Mouse (Mus musculus): ENCODE results near the gene Syvn1.

The Syvn1 gene

DNA sequence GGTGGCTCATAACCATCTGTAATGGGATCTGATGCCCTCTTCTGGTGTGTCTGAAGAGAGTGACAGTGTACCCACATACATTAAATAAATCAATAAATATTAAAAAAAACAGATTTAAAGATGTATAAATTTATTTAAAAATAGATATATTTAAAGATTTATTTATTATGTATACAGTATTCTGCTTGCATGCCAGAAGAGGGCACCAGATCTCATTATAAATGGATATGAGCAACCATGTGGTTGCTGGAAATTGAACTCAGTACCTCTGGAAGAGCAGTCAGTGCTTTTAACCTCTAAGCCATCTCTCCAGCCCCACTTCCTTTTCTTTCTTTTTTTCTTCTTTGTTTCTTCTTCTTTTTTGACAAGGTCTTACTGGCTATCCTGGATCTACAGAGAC lies 6.4 kb upstream of the Syvn1 start:
- no peak for DNase-seq (ENCODE audit: low read depth, low spot score)

DNA sequence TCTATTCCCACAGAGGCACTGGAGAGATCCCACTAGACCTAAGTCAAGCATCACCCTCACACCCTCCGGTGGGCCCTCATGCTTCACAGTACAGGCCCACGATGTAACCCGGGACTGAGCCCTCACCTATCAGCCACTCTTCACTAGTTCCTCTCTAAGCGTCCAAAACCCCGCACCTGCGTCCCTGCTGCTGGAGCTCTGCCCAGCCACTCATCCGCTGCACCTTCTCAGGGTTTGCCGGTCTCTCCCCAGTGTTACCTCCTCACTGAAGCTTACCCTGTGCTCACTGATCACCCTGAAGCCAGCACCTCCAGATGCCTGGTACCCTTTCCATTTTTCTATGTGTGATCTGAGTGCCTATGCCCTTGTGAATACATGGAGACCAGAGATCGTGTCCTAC lies 4.1 kb upstream of the Syvn1 start:
- no peak for DNase-seq (ENCODE audit: low read depth, low spot score)

DNA sequence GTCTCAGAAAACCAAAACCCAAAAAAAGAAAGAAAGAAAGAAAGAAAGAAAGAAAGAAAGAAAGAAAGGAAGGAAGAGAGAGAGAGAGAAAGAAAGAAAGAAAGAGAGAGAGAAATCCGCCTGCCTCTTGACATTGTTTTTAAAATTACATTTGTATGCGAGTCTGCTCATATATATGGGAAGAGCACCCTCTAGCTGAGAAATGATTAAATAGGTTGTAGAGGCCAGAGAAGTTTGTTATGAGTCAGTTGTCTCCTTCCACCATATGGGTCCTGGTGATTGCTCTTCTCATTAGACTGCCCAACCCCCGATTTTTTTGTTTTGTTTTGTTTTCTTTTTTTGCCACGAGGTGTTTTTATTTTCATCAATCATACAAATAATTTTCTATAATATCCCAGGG lies 2.3 kb upstream of the Syvn1 start:
- peak; percentile 61 for DNase-seq (ENCODE audit: low read depth, low spot score)

DNA sequence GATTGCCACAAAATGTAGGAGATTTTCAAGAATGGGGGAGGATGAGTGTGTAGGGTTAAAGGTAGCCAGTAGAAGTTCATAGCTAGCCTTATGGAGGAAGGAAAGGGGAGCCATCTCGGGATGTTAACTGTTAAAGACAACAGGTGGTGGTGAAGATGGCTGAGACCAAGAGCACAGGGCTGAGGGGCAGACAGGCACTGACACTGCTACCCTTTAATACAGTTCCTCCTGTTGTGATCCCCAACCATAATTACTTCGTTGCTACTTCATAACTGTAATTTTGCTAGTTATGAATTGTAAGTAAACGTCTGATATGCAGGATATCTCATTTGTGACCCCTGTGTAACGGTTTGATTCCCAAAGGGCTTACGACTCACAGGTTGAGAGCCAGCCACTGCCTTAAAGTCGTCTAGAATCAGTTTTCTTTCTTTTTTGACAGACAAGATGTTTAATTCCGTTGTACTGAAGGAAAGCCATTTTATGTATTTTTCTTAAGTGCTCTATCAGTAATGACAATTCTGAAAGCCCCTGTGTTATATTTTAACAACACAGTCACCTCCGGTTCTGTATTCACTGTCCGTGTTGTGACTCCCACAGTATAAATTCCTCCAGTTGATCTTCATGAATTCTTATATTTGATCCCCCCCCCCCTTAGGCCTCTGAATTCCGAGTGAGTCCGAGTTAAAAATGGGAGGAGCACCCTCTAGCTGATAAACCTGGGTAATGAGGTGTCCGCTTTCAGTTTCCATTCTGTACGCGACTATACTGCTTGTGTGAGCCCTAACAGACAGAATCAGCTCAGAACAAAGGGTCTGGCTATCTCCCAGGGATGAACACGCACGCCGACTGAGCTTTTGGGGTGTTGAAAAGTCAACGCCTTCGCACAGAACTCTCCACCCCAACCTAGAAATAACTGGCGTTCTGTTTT lies 746 bp upstream of the Syvn1 start:
- peak; percentile 75 for DNase-seq (ENCODE audit: low read depth, low spot score)

DNA sequence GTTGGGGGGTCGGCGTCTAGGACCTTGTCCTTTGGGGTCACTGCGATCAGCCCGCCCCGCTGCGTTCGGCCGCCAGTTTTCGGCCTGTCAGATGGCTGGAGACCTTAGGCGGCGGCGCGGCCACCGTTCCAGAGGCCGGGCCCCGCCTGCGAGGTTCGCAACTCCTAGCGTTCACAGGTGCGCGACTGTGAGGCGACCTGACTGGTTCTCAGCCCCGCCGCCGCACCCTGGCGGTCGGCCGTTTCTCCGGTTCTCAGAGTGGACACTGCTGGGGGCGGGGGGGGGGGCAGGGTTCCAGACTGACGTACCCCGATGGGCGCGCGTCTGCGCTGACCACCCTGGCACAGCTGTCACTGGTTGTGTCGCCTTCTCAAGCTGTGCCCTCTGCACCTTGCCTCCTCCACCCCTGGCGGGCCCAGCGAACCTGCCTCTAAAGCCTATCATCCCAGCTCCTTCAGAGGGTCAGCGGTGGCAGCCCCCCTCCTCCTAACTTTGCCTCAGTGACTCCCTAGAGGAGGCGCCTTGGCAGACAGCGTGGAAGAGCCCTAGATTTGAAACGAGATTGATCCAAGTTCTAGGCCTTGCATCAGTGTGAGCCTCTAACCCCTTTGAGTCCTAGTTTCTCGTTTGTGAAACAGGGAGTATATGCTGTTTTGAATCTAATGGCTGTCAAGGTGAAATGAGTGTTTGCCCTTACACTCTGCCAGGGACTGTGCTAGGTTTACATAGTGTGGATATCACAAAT lies 950 bp downstream of the Syvn1 start:
- DNase-seq (ENCODE audit: low read depth, low spot score): no peak

DNA sequence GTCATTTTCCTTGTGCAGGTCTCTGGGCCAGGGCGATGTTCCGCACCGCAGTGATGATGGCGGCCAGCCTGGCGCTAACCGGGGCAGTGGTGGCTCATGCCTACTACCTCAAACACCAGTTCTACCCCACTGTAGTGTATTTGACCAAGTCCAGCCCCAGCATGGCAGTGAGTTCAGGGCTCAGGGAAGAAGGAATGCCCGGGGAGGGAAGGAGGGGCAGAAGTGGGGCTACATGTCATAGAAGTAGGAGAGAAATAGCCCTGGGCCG lies 1.5 kb downstream of the Syvn1 start:
- DNase-seq (ENCODE audit: low read depth, low spot score): no peak

DNA sequence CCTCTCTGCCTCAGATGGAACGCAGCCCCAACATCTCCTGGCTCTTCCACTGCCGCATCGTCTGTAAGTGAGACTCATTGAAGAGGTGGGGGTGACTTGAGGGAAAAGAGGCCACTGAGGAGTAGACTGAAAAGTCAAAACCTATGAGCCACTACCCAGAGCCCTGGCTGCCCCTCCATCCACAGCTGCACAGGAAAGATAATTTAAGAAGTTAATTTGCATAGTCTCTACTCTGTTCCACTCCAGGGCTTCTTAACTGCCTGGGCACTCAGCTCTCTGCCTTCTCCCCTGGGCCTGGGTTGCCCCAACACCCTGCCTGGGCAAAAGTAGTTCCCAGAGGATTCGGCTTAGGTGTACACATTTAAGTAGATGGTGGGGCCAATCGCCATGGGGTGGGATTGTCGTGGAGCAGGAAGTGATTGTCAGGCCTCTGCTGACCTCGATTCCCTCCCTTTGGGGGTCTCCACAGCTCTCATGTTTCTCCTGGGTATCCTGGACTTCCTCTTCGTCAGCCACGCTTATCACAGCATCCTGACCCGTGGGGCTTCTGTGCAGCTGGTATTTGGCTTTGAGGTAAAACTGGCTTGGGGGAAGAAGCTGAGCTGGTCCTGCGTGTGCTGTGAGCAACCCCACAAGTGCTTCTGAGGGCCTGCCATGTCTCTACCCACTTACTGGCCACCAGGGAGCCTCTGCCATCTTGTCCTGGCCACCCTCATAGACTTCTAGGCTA lies 2.5 kb downstream of the Syvn1 start:
- no peak for DNase-seq (ENCODE audit: low read depth, low spot score)

DNA sequence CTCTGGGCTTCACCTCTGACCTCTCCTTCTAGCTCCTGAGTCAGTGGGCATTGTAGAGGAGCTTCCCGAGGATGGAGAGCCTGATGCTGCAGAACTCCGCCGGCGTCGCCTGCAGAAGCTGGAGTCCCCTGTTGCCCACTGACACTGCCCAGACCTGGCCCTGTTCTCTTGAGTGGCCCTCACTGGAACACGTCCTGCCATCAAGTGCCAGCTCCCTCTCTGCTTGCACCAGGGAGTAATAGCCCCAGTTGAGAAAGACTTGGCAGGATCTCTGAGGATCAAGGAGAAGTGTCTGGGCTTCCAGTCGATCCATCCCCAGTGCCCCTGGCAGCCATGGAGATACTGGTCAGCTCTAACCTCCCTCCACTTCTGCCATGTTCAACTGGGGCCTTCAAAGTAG lies 6.1 kb downstream of the Syvn1 start:
- DNase-seq (ENCODE audit: low read depth, low spot score): no peak

DNA sequence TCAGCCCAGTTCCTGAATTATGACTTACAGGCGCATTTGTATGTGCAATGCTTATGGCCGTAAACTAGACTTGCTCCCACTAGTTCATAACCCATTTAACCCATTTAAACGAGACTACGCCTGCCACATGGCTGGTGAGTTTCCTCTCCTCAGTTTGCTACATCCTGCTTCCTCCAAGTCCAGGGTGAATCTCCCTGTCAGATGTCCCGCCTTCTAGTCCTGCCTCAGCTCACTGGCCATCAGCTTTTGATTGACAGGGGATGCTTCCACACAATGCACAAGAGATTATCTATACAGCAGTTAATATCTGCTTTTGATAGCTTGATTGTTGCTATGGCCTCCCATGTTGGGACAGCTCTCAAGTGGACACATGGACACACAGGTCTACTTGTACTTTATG lies 7.9 kb downstream of the Syvn1 start:
- no peak for DNase-seq (ENCODE audit: low read depth, low spot score)

DNA sequence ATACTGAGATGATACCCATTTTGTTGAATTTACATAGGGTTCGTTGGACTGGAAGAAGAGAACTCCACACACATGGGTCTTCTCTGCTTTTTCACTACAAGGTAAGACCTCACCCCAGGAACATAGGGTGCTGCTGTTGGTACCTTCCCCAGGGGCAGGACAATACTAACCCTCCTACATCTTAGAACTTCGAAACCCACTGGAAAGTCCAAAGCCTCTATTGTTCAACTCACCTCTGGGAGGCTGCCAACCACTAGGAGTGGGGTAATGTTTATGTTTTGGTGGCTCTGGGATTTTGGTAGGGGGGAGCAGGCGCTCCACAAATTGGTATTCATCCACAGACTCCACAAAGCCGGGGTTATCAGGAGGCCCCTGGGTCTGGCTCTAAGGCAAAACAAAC lies 10.3 kb downstream of the Syvn1 start:
- DNase-seq (ENCODE audit: low read depth, low spot score): no peak

DNA sequence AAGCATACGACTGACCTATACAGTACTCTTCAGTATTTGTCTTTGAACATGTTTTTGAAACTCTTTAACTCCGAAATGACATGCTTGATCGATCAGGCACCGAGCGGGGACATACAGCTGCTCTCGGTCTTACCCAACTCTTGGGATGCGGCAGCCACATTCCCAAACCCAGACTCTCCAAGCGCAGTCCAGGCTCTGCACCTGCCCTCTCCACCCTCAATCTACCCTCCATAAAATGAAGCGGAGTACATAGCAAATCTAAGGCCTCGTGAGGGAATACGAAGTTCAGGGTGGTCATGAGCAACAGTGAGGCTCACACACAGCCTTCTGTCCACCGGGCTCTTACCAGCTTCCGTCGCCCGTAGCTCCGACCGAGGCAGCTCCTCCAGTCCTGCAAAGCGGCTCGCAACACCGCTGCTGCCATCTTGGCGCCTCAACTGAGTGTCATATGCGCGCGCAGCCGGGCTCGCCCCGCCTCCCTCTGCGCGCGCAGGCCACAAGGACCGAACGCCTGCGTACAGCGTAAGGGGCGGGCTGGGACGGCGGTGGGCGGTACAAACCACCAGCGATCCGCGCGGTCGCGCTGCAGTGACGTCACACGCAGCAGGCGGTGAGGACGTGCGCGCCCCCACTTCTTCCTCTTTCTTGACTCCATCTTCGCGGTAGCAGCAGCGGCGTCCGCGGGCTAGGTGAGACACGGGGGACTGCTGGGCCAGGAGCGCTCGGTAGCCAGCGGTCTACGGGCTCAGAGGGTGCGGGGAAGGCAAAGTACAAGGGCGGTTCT lies 11.1 kb downstream of the Syvn1 start, which contains the start of the genes Mrpl49 and Fau:
Gene Mrpl49, minus strand, starts transcription at position 473 of the 784 bp plus-strand sequence.
Gene Fau, plus strand, starts transcription at position 532 of the 784 bp plus-strand sequence.
- DNase-seq (ENCODE audit: low read depth, low spot score): peak; percentile 99

DNA sequence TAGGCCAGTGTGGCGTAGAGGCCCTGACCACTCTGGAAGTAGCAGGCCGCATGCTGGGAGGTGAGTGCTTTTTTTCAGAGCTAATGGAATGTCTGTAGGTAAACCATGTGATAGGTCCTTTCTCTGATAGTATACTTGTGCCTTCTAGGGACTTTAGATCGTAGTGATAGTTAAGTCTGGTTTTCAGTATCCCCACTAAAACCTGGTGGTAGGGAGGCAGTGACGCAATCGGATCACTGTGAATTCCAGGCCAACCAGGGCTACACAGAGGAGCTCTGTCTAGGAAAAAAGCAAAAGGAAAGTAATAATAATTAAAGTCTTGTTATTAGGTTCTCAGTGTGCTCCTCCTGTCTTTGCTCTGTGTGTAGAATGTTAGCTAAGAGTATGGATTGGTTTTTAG lies 12.1 kb downstream of the Syvn1 start:
- no peak for DNase-seq (ENCODE audit: low read depth, low spot score)

DNA sequence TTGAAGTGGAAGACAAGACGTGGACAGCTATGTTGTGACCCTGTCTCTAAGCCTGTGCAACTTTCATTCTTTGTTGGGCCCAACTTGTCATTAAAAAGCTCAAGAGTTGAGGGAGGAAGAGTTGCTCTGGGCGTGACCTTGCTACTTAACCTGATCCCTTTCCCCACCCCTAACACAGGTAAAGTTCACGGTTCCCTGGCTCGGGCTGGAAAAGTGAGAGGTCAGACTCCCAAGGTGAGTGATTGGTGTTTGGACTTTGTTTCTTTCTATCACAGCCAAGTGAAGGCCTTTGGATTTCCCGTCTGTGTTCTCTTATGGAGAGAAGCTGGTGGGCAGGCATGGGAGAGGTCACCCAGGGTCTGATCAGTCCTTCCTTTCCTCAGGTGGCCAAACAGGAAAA lies 12.6 kb downstream of the Syvn1 start:
- no peak for DNase-seq (ENCODE audit: low read depth, low spot score)

DNA sequence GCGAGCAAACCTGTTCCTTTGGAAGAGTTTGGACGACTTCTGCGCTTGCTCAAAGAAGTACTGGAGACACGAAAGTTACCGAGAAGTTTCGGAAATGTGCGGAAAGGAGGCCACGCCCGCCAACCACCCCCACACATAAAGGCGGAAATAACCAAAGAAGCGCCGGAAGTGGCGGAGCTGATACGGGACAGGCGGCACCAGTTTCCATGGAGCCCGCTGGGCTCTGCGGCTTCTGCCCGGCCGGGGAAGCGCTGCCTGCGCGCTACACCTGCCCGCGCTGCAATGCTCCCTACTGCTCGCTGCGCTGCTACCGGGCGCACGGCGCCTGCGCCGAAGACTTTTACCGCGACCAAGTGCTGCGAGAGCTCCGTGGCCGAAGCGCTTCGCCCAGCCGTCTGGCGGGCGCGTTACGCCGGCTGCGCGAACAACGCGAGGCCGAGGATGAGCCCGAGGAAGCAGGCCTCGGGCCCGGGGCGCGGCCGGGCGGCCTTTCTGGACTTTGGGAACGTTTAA lies 14.7 kb downstream of the Syvn1 start, which contains the start of gene Znhit2:
Gene Znhit2, plus strand, starts transcription at position 172 of the 513 bp plus-strand sequence.
- DNase-seq (ENCODE audit: low read depth, low spot score): peak; percentile 98

DNA sequence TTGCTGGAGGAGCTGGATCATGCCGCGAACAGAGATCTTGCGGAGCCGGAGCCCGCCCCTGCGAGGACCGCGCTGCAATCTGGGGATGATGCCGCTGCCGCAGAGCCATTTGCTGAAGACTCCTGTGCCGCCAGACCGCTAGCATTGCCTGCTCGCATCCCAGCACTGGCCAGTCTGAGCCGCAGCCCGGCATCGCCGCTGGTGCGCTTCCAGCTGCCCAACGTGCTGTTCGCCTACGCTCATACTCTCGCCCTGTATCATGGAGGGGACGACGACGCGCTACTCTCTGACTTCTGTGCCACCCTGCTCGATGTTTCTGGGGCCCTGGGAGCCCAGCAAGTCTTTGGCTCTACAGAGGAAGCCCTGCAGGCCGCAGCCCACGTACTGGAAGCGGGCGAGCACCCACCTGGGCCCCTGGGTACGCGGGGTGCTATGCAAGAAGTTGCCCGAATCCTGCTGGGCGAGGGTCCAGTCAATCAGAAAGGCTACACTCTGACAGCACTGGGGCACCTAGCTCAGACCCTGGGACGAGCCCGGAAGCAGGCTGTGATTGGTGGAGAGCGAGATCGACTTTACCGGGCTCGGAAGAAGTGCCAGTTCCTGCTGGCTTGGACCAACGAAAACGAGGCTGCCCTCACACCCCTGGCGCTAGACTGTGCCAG lies 15.4 kb downstream of the Syvn1 start:
- DNase-seq (ENCODE audit: low read depth, low spot score): peak; percentile 55

DNA sequence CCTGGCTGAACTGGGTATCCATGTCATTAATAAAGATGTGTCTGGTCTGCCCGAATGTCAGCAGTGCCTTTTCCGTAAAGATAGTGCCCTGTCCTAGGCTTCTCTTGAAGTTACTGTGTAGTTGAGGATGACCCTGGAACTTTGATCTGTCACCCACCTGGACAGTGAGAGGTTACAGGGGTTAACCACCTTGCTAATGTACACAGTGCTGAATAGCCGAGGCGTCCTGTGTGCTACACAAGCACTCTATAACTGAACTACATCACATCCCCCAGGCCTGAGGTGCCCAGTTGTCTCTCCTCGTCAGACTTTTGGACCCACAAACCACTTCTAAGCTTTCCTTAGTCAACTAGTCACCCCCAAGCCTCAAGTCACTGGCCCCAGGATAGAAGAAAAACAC lies 16.0 kb downstream of the Syvn1 start:
- no peak for DNase-seq (ENCODE audit: low read depth, low spot score)

DNA sequence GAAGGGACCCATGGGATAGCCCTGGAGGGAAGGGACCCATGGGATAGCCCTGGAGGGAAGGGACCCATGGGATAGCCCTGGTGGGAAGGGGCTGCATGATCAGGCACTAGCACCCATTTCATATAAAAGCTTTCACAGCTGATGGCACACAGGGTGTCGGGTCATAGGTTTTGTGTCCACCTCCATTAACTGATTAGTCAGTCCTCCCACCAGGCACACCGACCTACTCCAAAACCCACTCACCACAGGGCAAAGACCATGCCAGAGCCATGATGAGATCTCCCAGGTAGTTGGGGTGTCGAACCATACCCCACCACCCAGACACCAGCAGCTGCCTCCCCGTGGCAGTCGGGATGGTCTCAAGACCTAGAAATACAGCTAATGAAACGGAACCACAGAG lies 16.7 kb downstream of the Syvn1 start:
- no peak for DNase-seq (ENCODE audit: low read depth, low spot score)

DNA sequence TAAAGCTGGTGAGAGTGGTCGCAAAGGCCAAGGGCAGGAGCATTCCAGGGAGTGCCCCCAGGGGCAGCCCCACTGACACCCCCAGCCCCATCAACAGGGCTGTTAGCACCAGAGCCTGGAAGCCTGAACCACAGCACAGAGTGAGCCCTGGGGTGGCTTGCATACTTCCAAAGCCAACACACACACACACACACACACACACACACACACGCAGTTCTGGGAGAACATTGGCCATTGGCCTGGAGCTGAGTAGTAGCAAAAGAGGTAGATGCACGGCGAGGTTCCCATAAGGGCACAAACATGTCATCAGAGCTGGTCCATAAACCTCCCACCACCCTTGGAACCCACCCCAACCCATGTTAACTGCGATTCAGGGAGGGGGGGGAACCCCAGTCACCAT lies 20.2 kb downstream of the Syvn1 start:
- no peak for DNase-seq (ENCODE audit: low read depth, low spot score)

DNA sequence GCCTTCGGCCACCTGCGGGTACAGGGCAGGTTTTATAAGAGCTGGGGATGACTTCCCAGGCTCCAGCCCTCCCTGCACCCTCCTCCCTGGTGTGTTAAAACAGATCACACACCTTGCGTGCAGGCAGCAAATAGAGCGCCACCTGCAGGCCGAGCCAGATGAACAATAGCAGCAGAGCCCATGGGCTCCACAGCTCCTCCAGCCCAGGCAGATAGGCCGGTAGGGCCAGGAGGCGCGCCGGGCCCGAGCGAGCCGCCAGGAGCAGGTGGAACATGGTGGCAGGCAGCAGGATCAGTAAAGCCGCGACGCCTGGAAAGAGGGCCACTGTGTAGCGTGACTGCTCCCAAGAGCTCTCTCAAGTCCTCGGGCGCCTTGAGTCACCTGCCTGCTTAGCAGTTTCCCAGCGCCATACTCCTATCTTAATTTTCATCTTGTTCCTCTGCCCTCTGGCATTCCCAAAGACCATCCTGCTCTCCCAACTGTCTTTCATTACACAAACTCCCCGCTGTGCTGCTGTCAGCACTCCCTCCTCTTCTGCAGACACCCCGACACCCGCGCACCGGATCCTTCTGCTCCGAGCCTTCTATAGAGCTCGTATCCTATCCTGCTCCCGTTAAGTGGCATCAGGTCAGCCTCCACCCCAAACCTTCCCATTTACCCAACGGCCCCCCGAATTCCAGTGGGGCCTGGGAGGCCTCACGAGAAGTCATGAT lies 20.8 kb downstream of the Syvn1 start:
- peak; percentile 95 for DNase-seq (ENCODE audit: low read depth, low spot score)

All from brain, adult 2 months (tissue).